Mouse (Mus musculus) urinary bladder, postnatal 36 days (tissue): Measurements from ENCODE around the gene H3f3b.

ENCODE experiments used
- DNase-seq, 2 experiments: peaks; one replicate each; pipeline ENCODE4 v3.0.0; 2022; ENCODE audit warnings: low spot score in 2 of 2, mixed read lengths in 1 of 2

H3f3b gene

DNA sequence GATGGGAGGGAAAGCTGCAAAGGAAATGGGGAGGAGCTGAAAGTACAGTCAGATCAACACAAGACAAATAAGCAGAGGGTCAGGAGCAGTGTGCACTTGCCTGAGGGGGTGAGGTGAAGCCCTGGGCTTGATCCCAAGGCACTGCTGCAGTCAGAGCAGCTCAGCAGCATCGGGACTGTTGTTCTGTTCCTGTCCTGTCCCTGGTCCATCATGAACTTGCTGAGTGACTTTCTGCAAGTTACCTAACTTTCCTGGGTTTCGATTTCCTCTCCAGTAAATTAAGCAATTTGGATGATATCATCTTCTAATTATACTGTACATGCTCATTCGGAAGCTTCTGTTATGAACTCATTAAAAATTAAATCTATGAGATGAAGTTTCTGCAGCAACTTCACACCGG lies at the start of gene H3f3b:
Gene H3f3b, minus strand, starts transcription at position 207 of the 400 bp plus-strand sequence.
- DNase-seq: no peak

DNA sequence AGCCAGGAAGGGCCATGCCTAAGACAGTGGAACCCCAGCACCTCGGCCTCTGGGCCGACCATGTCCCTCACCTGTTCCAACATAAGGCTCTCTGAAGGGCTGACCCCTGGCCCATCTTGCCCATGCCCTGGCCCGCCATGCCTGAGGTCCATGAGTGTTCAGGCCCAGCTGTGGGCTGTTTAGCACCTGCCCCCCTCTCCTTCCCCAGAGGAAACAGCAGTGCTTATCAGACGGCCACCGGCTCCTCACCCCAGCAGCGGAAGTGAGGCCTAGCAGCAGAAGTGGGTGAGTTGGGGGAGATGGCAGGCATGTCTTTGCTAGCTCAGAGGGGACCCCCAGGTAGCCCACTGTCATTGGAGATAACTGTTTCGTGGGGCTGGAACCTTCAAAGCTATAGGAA lies 49.1 kb upstream of the H3f3b start:
- DNase-seq: no peak

DNA sequence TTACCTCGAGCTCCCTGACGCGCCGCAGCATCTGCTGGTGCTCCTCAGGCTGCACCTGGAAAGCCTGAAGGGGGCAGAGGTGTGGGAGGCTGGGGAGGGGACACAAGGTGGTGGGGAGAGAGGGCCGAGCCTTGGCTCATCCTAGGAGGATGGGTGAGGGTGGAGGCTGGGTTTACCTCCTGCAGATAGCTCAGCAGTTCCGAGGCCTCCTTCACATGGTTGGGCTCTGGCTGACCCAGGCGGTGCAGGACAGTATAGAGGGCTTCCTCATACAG lies 48.4 kb upstream of the H3f3b start:
- DNase-seq: no peak

DNA sequence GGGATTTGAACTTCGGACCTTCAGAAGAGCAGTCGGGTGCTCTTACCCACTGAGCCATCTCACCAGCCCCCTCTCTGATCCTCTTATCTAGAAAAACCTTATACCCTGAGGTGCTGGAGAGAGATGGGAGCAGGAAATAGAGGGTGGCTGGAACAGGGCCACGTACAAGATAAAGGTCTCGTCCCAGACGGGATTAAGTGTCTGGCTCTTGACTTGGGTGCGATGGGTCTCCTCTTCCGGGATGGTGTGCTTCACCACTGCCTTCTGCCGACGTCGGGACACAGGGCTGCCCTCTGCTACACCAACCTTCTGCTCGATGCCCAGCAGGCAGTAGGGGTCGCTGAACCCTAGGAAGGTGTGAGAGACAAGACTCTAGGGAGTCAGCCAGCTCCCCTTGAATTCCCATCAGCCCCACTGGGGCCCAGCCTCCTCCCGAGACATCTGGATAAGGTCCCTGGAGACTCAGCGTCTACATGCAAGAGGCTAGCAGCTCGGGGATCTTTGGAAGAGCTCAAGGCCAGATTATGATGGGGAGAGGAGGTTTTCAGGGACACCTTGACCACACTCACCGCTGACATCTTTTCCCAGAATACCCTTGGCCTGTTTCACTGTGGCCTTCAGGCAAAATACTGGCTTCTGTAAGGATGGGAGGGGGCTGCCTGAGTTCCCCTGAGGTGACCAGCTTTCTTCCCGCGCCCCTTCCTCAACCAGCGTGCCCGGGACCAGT lies 47.9 kb upstream of the H3f3b start:
- no peak for DNase-seq

DNA sequence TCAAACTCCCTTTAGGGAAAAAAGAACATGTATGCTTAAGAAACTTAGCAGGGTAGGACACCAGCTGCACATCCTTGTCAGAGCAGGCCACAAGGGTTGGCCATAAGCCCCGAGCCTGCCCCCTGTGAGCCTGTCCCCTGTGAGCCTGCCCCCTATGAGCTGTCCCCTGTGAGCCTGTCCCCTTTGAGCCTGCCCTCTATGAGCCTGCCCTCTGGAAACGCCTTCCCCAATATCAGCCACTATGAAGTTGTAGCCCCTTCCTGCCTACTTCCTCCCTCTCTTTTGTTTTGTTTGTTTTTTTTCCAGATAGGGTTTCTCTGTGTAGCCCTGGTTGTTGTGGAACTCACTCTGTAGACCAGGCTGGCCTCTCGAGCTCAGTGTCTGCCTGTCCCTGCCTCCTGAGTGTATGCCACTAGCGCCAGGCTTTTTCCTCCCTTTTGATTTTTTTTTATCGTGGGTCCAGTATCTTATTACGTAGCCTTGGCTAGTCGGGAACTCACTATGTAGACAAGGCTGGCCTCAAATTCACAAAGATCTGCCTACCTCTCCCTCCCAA lies 46.8 kb upstream of the H3f3b start:
- no peak for DNase-seq

DNA sequence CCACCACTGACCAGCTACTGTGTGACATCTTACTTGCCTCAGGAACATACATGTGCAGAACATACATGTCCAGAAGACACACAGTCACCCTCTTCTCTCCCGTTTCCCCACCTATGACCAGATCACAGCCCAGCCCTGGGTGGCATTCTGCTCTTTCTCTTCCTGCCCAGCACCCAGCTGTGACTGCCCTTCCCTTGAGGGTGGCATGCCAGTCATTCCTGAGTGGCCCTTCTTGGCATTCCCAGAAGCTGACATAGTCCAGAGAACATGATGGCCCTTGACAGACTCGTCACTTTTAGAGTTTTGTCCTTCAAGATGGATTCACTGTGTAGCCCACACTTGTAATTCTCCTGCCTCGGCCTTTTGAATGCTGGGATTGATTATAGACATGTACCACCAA lies 44.8 kb upstream of the H3f3b start:
- no peak for DNase-seq

DNA sequence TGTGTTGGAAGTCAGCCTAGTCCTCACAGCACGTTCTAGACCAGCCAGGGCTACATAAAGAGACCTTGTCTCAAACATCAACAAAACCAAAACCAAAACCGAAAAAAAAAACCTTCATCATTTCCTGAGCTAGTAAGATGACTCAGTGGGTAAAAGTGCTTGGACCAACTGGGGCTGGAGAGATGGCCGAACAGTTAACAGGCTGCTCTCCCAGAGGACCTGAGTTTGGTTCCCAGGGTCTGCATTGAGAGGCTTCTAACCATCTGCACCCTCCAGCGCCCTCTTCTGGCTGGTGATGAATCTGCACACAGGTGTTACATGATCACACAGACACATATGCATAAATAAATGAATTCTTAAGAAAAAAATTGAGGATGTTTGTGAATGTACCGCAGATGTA lies 43.7 kb upstream of the H3f3b start:
- no peak for DNase-seq

DNA sequence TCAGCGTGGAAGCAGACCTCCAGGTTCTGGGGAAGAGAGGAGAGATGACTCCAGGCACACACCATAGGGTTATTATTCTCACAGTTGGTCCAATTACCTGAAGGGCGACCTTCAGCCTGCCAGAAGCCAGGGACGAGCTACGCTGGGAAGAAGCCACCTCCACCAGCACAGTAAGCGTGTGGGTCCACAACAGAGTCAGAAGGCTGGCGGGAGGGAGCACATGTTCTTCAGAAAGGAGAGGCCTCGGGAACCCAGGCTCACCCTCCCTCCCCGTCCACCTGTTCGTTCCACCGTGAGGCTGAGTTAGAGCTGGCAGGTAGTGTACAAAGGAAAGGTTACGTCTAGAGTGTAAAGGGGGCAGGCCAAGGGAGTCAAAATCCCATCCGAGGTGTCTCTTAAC lies 37.6 kb upstream of the H3f3b start:
- no peak for DNase-seq

DNA sequence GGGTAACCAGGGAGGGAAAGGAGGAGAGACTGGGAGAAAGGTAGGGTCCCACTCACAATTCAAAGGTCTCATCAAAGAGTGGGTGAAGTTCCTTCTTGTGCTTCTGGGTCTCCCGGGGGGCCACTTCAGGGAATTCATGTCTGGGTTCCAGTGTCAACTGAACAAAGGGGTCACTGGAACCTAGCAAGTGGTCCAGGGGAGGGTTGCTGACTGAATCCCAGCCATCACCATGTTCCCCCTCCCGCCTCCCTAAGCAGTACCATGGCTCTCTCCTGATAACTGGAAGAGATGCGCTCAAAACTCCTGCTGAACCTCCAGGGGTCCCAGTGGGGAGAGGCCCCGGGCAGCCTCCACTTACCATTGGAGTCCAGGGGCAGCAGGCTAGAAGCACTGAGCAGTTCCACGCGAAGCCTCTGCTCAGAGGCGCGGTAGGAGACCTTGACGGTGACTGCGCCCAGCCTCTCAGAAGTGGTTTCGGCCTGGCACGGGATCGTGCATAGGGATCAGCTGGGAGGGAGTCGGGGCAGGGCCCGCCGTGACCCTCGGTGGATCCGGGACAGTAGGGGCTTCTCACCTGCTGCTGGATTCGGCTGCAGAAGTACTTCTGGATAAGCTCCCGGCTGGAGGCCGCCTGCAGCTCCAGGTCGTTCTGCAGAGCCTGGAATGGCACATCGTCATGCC lies 36.6 kb upstream of the H3f3b start:
- DNase-seq: no peak

DNA sequence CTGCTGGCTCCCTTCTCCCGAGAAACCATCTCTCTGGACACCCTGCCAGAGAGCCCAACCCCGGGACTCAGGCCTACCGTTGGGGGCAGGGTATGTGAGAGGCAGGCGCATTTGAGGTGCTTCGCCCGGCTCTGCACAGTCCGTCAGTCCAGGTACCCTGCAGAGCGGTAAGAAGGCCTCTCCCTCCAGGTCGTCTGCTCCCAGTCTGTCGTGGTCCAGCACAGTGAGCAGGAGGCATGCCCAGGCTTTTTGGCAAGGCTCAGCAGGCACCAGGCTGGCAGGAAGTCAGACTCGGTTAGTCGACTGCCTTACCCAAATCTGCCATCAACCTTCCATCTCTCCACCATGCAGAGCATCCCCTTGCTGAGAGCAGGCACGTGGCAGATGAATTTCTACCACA lies 35.8 kb upstream of the H3f3b start:
- no peak for DNase-seq

DNA sequence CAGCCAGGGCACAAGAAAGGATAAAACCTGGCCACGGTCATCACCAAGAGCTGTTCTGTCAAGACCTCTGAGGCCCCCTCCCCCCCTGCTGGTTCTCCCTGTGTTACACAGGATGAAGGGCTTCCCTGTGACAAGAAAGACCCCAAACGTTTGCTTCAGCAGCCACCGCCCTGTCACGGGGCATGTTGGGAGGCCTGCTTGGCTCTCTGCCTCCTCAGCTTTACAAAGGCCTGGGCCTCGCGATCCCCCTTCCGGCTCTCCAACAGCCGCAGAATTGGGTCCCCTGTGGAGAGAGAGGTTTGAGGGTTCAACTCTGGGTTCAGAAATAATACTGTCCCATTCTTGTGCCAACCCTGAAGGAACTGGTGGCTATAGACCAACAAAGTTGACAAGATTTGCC lies 34.8 kb upstream of the H3f3b start:
- DNase-seq: no peak

DNA sequence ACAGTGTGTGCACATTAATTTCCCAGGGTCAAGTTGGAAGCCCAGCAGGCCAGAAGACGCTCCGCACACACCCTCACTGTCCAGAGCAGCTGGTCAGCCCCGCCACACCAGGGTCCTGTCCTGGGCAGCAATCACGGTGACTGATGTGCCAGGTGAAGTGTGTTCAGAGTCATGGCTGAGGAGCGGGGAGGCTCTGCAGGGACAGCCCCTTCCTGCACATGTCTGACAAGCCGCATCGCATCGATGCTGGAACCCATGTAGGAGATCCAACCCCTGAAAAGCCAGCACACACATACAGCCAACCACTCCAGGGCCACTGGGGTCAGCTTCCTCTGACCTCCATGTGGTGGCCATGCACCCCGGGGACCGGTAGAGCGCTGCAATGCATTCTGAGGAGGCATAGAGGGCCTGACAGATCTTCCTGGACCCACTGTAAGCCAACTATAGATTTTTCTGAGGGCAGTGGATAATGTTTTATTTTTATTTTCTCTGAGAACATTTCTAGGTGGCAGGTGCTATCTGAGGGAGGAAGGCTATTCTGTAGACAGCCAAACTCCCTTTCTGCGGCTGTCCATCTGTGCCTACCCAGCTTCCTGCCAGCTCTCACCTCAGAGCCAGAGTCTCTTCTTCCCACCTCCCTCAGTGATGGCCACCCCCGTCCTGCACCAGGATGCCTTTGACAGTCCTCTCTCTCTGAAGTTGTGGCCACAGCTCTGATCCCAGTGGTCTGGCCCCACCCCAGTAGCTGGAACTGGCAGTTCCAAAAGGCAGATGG lies 34.1 kb upstream of the H3f3b start:
- no peak for DNase-seq

DNA sequence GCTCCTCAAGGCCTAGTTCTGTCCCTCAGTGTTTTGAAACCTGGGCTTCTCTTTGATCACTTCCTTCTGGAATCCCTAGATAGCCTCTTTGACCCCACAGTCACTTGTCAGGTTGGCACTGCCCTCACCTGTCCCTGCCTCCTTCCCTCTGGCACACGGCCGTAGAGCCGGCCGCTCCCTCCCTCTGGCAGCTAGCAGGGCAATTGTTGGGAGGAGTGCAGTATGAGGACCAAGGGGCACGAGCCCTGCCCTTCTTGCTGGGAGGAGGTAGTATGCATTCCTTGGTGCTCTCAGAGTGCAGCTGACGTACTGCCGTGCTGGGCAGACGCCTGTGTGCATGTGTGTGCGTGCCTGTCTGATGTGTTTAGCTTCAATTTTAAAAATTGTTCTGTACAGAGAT lies 32.8 kb upstream of the H3f3b start:
- DNase-seq: peak; percentile 14 to 56

DNA sequence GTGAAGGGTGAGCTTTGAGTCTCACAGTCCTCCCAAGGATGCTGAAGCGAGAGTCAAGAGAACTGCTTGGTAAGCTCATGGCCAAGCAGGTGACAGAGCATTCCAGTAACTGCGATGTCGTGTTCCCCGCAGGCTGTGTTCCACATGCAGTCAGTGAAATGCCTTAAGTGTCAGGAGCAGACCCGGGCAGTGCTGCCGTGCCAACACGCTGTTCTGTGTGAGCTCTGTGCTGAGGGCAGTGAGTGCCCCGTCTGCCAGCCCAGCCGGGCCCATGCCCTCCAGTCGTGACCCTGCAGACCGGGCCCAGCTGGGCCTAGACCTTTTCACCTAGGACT lies 31.9 kb upstream of the H3f3b start:
- DNase-seq: no peak

DNA sequence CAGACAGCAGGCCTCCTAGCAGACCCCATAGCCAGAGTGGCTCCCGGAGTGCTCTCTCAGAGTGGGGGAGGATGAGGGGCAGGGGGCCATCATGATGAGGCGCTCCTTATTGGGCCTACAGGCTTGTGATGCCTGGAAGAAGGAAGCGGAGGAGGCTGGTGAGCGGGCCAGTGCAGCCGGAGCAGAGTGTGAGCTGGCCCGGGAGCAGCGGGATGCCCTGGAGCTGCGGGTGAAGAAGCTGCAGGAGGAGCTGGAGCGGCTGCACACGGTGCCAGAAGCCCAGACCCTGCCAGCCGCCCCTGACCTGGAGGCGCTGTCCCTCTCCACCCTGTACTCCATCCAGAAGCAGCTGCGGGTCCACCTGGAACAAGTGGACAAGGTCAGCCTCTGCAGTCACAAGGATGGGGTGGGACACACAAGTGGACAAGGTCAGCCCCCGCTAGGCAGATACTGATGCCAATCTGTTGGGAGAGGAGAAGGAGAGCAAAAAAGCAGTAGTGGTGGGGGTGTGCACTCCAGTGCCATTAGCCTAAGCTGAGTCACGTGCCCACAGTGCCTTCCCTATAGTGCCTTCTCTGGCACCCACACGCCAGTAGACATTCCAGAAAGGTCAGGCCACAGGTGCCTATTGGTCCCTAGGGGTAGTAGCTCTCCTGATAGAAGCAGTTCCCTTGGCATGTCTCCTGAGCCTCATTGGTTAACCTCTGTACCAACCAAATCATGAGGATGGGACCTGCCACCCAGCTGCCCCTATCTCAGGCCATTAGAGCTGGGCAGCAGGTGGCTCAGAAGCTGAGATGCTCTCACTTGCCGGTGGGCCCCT lies 31.3 kb upstream of the H3f3b start:
- no peak for DNase-seq

DNA sequence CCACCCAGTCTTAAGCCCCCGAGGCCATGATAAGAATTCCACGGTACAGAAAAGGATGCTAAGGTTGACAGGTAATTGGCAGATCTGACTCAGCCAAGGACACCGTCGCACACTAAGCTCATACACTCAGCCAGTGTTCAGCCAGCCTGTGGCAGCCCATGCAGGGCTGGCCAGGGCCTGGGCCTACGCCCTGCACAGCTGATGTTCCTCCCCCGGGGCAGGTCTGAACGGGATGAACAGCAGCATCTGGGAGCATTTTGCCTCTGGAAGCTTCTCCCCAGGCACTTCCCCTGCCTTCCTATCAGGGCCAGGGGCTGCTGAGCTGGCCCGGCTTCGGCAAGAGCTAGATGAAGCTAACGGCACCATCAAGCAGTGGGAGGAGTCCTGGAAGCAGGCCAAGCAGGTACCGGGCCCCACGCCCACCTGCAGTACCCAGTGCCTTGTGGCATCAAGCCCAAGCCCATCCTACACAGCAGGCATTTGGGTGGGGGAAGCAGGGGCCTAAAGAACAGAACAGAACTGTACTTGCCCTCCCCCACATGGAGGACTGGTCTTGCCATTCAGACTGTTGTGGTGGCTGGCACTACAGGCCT lies 30.4 kb upstream of the H3f3b start:
- DNase-seq: no peak

DNA sequence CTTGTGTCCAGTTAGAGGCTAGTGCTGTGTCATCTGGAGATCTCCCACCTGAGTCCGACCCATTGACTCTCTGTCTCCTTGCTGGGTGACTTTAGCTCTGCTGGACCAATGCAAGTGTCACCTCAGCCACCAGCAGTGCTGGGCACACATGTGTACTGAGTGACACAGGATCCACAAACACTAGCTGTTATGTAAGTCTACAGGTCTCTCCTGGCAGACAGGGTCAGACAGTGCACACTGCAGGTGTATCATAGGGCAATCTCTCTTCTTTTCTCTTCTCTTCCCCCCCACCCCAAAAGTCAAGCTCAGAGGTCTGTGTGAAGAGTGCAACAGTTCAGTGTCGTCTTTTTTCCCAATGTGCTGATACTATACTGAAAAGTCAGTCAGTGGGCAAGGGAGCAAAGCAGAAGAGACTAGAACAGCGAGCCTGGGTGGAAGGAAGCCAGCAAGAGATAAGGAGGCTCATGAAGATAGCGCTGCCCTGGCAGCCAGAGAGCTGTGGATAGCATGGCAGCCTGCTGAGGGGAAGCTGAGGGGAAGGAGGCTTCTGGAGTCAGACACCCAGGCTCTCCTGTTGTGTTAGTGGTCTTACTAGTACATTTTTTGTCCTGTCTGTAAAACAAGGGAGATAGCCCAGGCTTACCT lies 29.6 kb upstream of the H3f3b start:
- no peak for DNase-seq

DNA sequence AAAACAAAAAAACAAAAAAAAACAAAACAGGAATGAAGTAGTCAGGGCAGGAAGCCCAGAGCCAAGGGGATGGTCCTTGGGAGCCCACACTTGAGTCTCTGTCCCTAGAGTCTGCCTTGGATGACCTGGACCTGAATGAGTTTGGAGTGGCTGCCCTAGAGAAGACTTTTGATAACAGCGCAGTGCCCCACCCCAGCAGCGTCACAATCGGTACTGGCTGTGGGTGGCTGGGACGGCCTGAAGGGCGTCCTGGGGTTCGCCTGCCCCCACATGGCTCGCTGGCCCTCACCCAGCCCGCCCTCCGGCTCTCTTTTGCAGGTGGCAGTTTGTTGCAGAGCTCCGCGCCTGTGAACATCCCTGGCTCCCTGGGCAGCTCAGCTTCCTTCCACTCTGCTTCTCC lies 28.1 kb upstream of the H3f3b start:
- DNase-seq: no peak

DNA sequence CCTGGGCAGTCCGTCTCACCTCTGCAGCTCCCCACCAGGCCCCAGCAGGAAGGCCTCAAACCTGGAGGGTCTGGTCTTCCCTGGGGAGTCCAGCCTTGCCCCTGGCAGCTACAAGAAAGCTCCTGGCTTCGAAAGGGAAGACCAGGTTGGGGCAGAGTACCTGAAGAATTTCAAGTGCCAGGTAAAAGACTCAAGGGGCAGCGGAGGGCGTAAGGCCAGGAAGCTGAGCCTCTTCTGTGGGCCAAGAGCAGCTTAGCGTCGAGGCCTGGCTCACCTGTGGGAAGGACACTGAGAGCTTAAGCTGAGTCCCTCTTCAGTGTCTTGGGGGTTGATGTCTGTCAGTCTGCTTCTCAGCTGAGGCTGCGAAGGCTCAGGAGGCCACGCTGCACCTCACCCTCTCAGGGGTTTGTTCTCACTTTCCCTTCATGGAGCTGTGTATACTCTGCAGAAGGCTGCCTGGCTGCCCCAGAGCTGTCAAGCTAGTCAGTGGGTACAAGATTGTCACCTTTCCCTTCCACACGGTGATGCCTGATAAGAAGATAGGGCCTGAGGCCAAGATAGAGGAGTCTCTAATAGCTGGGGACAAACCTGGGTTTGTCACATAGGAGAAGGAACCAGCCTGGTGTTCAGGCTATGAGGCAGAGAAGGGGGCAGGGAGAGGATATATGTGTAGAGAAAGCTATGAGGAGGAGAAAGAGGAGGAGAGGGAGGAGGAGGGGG lies 25.9 kb upstream of the H3f3b start:
- DNase-seq: no peak

DNA sequence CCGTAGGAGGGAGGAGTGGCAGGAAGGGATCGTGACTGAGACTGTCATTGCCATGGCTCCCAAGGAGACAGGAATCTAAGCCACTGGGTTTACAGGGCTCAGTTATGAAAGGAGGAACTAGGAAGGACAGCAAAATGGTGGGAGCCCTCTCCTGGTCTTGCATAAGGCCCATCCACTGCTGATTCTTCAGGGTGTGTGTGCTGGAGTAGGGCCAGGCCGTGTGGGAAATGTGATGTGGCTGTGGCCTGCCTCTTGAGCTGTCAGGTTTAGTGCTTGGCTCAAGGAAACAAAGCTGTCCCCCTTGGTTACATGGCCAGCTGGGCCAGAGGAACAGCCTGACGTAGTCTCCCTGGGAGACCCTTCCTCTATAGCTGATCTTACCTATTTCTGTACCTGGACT lies 22.4 kb upstream of the H3f3b start:
- DNase-seq: no peak

DNA sequence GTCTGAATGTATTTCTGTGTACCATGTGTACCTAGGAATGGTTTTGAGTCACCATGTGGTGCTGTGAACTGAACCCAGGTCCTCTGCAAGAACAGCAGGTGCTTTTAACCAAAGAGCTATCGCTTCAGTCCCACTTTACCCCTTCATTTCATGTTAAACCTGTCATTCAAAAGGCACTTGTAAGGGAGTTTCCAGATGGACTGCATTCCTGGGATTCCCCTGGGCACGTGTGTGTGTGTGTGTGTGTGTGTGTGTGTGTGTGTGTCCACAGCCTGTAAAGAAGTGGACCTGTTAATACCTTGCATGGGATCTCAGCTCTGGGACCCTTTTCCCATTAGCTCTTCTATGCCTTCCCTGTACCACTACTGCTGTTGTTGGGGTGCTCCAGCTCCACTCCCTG lies 21.8 kb upstream of the H3f3b start:
- no peak for DNase-seq
